Mouse (Mus musculus) embryonic facial prominence, embryonic 11.5 days (tissue): ENCODE measurements around the gene Dapp1. TPM values are rescaled to one million over a fixed set of nuclear protein-coding genes. Genes with fewer than 3 reads are reported as not detected.

Experiments
- ATAC-seq: fragments of 200-750 bp; cut with Nextera tagmentation; replicated peaks from 2 replicates; pipeline ENCODE4 v1.8.0; 2017; ENCODE audit warnings: low read depth; ENCODE audit not compliant: insufficient number of reproducible peaks, low FRiP score, low TSS enrichment
- DNase-seq: peaks from one replicate; pipeline ENCODE4 v3.0.0-alpha.2; 2015; ENCODE audit warnings: low spot score
- H3K27ac ChIP-seq: fragments of 300-500 bp; sonication (generic); replicated peaks from 2 replicates; pipeline ENCODE4 v1.5.1; 2014; ENCODE audit warnings: mild to moderate bottlenecking, low read depth, low read length, control low read depth
- H3K27me3 ChIP-seq: fragments of 300-500 bp; sonication (generic); 2 replicates; pipeline ENCODE4 v1.6.1; 2014; ENCODE audit warnings: mild to moderate bottlenecking, low read length, moderate library complexity, mixed read lengths; ENCODE audit not compliant: control insufficient read depth, insufficient read depth
- H3K36me3 ChIP-seq: fragments of 300-500 bp; sonication (generic); replicated peaks from 2 replicates; pipeline ENCODE4 v1.6.1; 2014; ENCODE audit warnings: low read depth, mild to moderate bottlenecking, low read length, moderate library complexity, mixed read lengths; ENCODE audit not compliant: control insufficient read depth, insufficient read depth
- H3K4me1 ChIP-seq: fragments of 300-500 bp; sonication (generic); 2 replicates; pipeline ENCODE4 v1.6.1; 2014; ENCODE audit warnings: low read length, mixed read lengths; ENCODE audit not compliant: control insufficient read depth, insufficient read depth
- H3K4me2 ChIP-seq: fragments of 300-500 bp; sonication (generic); 2 replicates; pipeline ENCODE4 v1.6.1; 2014; ENCODE audit warnings: low read depth, mild to moderate bottlenecking, control low read depth, low read length, moderate library complexity
- H3K4me3 ChIP-seq: fragments of 300-500 bp; sonication (generic); 2 replicates; pipeline ENCODE4 v1.5.1; 2014; ENCODE audit warnings: low read depth, low read length, control low read depth
- H3K9ac ChIP-seq: fragments of 300-500 bp; sonication (generic); replicated peaks from 2 replicates; pipeline ENCODE4 v1.6.1; 2014; ENCODE audit warnings: mild to moderate bottlenecking, control low read depth, low read length
- H3K9me3 ChIP-seq: fragments of 300-500 bp; sonication (generic); replicated peaks from 2 replicates; pipeline ENCODE4 v1.6.1; 2016; ENCODE audit warnings: mild to moderate bottlenecking, low read length, inconsistent platforms, mixed read lengths; ENCODE audit not compliant: control insufficient read depth
- WGBS: fragments of 180-500 bp; shearing (Covaris S2); extraction: QIAGEN DNeasy Blood & Tissue Kit; methylation state at CpG from one replicate; pipeline ENCODE4 v1.1.7; 2014; 5-methylcytosine and 5-hydroxymethylcytosine counted together
- polyA plus RNA-seq: library from polyadenylated mRNA; unstranded; fragments of >200 nt; fragmentation: Nextera tagmentation; extraction: Ambion mirVana; gene quantifications from 2 replicates; pipeline ENCODE4 v1.2.1, GENCODE M21; 2014

Gene Dapp1
- polyA plus RNA-seq, 1 experiment from 2014 or later: 4.6 TPM

DNA sequence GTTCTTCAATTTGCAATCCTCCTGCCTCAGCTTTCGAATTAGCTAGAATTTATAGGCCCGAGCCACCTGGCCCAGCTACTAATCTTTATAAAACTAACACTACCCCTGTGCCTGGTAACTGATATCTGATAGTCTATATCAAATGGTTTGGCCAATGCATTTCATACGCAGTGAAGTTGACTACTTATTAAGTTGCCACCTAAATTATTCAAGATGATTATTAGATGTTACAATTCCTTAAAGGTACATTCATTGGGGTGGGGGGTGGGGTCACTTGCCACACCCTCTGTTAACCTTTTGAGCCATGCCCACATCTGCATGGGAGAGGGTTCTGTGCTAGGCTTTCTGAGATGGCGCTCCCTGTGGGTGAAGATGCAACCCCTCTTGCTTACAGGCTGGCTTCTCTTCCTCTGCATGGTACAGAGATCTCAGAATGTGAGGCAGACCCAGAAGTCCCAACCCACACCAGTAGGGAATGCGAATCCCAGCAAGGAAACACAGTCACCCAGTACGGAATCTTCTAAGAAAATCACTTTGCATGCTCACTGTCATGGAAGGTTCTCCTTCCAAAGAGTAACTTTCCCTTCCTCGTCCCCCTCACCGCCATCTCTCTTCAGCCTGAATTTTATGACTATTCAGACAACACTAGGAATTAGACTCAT, 18.8 kb upstream of the Dapp1 start:
- Histone ChIP-seq H3K4me3 (no peak overlapping the region), H3K9me3 (no peaks in the 10 kb centered on the region), H3K36me3 (no peaks in the 10 kb centered on the region), H3K9ac (no peak overlapping the region), H3K27ac (no peak overlapping the region), H3K4me2 (no peak overlapping the region), H3K4me1 (no peaks in the 10 kb centered on the region), H3K27me3 (no peaks in the 10 kb centered on the region)
- 93% methylated on average over 8 of the region's 8 CpGs for WGBS
- ATAC-seq: no peak
- no peak for DNase-seq

DNA sequence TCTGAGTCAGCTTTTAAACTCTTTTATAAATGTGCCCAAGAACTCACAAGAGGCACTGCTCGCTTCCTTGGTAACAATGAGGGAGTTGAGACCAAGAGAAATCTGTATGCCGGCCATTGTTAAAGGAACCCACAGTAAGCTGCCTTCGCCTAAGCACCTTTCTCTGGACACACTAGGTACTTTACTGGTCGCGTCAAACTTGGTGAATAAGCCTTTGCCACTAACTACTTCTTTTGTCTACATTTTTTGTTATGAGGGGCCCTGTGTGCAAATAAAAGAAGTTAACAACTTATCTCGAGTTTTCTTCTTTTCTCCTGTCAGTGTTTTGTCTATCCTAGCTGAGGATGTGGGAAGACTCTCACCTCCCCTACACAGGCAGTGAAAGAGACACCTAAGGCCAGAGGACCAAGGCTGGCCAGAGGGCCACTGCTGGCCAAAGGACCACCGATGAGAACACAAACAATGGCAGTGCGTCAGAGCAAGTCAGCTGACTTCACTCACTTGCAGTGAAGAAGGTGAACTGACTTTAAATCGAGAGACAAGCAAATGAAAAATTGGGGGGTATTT, 18.0 kb upstream of the Dapp1 start:
- Histone ChIP-seq H3K9me3 (no peaks in the 10 kb centered on the region), H3K36me3 (no peaks in the 10 kb centered on the region), H3K4me2 (no peak overlapping the region), H3K27ac (no peak overlapping the region), H3K9ac (no peak overlapping the region), H3K4me1 (no peaks in the 10 kb centered on the region), H3K4me3 (no peak overlapping the region), H3K27me3 (no peaks in the 10 kb centered on the region)
- ATAC-seq (no peak), DNase-seq (no peak)
- 80% methylated on average over 9 of the region's 9 CpGs for WGBS

DNA sequence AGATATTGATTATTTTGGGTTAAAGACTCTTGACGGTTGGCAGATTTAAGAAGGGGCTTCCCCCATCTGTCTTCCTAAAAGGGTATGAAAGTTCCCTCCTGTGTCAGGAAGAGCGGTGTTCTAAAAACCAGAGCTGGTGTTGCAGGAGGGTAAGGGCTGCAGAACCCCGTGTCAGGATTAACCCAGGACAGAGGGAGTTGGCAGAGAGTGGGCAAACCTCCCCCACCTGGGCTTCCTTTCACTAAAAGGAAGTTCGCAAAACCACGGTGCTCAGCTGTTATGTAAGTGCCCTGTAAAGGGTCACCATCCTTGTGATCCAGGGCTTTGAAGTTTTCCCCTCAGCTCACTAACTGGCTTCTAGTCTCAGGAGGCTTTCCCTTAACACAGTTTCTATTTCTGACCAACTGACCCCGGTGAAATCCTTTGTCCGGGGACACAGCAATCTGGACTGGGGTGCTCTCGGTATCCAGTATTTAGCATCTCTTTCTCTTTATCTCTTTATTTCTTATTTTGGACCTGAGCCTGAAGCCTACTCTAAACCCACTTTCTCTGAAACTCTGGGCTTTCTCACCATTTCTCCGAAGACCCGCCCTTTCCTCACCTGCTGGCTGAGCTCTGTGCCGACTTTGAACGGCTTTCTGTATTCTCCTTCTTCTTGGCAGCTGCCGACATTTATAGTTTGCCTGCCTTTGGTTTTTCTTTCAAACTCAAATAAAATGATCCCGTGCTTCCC, 17.3 kb upstream of the Dapp1 start:
- H3K36me3 ChIP-seq: no peaks in the 10 kb centered on the region
- H3K27ac ChIP-seq: no peak overlapping the region
- H3K9me3 ChIP-seq: no peaks in the 10 kb centered on the region
- WGBS: 74% methylated on average over 14 of the region's 14 CpGs
- no peaks in the 10 kb centered on the region for H3K4me1 ChIP-seq
- DNase-seq: no peak
- no peak overlapping the region for H3K4me3 ChIP-seq
- H3K9ac ChIP-seq: no peak overlapping the region
- no peak overlapping the region for H3K4me2 ChIP-seq
- H3K27me3 ChIP-seq: no peaks in the 10 kb centered on the region
- ATAC-seq: no peak

DNA sequence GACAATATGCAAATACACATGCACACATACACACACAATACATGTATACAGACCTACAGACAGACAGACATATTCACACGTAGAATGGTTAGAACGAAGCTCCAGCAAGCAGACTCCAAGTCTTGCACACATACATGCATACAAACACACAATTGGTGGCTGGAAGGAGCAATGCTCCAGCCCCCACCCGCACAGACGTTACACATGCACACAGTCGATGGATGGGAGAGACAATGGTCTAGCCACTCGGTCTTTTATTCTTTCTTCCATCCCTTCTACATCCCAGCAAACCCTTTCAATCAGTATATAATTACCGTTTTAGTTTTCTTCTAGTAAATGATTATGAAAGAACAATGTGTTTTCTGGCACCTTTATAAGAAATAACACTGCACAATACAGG, 14.1 kb upstream of the Dapp1 start:
- H3K27ac ChIP-seq: no peak overlapping the region
- no peaks in the 10 kb centered on the region for H3K9me3 ChIP-seq
- no peak overlapping the region for H3K4me2 ChIP-seq
- no peaks in the 10 kb centered on the region for H3K27me3 ChIP-seq
- ATAC-seq (no peak), DNase-seq (no peak)
- no peaks in the 10 kb centered on the region for H3K4me1 ChIP-seq
- 83% methylated on average over 7 of the region's 7 CpGs for WGBS
- H3K9ac ChIP-seq: no peak overlapping the region
- H3K36me3 ChIP-seq: no peaks in the 10 kb centered on the region
- H3K4me3 ChIP-seq: no peak overlapping the region

DNA sequence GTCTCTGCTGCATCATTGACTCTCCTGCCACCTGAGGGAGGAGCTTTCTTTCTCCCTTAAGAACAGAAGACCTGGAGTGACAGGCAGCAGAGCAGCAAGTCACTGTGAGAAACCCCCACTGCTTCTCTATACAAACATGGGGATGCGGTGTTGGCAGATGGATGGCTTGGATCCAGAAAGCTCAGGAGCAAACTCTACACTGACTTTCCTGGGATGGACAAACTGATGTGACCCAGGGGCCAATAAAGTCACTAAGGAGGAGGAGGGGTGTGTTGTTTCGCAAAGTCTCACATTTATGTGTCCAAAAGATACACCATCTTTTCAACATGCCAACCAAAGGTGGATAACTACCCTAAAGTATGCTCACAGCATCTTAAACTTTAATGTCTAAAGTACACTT, 12.9 kb upstream of the Dapp1 start:
- H3K4me3 ChIP-seq: no peak overlapping the region
- 76% methylated on average over 2 of the region's 2 CpGs for WGBS
- no peak for ATAC-seq
- no peaks in the 10 kb centered on the region for H3K36me3 ChIP-seq
- H3K9ac ChIP-seq: no peak overlapping the region
- no peaks in the 10 kb centered on the region for H3K9me3 ChIP-seq
- no peak for DNase-seq
- no peak overlapping the region for H3K4me2 ChIP-seq
- no peak overlapping the region for H3K27ac ChIP-seq
- H3K4me1 ChIP-seq: no peaks in the 10 kb centered on the region
- H3K27me3 ChIP-seq: no peaks in the 10 kb centered on the region

DNA sequence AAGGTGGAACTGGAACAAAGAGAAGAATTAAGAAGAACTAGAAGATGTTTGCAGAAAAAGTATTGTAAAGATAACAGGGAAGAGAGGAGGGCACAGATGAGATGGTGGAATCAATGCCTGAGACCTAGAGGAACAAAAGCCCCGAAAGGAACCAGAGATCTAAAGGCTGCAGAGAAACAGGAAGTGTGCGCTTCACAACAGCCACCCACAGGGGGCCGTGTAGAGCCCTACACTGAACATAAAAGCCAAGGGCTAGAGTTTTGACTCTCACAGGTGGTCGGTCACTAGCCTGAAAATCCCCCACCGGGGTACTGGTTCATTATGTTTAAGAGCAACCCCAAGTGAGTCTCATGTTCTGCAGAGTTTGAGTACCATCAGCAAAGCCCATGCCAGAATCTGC, 11.0 kb upstream of the Dapp1 start:
- ATAC-seq (no peak), DNase-seq (no peak)
- no peak overlapping the region for H3K27ac ChIP-seq
- H3K4me2 ChIP-seq: no peak overlapping the region
- H3K4me1 ChIP-seq: no peaks in the 10 kb centered on the region
- H3K27me3 ChIP-seq: no peaks in the 10 kb centered on the region
- no peaks in the 10 kb centered on the region for H3K36me3 ChIP-seq
- no peaks in the 10 kb centered on the region for H3K9me3 ChIP-seq
- 80% methylated on average over 5 of the region's 5 CpGs for WGBS
- no peak overlapping the region for H3K4me3 ChIP-seq
- no peak overlapping the region for H3K9ac ChIP-seq

DNA sequence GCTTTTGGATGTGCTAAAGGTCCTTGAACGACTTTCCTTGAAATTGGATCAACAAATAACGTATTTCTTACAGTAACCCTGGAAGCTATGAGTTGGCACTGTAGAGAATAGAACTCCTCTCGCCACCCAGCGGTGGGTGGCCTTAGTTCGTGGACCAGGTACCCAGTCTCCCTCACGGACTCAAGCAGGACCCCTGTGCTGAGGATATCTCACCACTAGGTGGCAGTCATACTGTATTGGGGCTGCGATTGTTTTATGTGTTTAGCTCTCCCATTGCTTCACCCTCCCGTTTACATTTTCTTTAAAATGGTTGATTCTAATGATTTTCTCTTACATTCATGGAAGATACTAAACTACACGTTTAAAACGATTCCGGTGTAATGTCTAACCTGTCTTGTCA, 9.8 kb upstream of the Dapp1 start:
- peak; percentile 85 for ATAC-seq
- WGBS: 16% methylated on average over 11 of the region's 11 CpGs
- H3K27ac ChIP-seq: no peak overlapping the region
- H3K4me1 ChIP-seq: no peaks in the 10 kb centered on the region
- no peaks in the 10 kb centered on the region for H3K9me3 ChIP-seq
- no peak overlapping the region for H3K4me3 ChIP-seq
- H3K9ac ChIP-seq: no peak overlapping the region
- no peaks in the 10 kb centered on the region for H3K36me3 ChIP-seq
- no peaks in the 10 kb centered on the region for H3K27me3 ChIP-seq
- H3K4me2 ChIP-seq: no peak overlapping the region
- DNase-seq: peak; percentile 92

DNA sequence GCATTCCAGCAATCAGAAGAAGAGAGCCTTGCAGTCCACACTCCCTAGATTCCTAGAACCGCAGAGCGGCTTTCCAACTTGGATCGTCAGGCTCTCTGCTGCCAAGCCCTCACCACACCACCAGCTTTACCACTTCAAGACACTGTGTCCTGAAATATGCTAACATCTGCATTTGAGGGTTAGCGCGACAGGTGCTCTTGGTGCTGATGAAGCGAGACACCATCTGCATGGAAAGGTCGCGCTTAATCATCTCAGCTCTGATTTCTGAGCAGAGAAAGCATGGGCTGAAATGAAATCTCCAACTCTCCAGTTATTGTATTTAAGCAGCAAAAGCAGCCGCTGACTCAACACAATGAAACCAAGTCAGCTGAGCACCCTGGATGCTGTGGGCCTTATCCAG, 8.1 kb upstream of the Dapp1 start:
- Histone ChIP-seq H3K9me3 (no peaks in the 10 kb centered on the region), H3K4me1 (no peaks in the 10 kb centered on the region), H3K4me2 (no peak overlapping the region), H3K36me3 (no peaks in the 10 kb centered on the region), H3K27me3 (no peaks in the 10 kb centered on the region), H3K4me3 (no peak overlapping the region), H3K9ac (no peak overlapping the region), H3K27ac (no peak overlapping the region)
- WGBS: 93% methylated on average over 9 of the region's 9 CpGs
- no peak for ATAC-seq
- no peak for DNase-seq
